Mouse (Mus musculus) CH12.LX (cell line): Measurements from ENCODE around the gene Cct2.

ENCODE experiments used
- CHD2 ChIP-seq: IDR thresholded peaks from 2 replicates; pipeline ENCODE4 v1.6.1; 2011; ENCODE audit warnings: low read length, improper control_type of control experiment
- CTCF ChIP-seq, 2 experiments: IDR thresholded peaks in 1 of 2; conservative IDR thresholded peaks in 1 of 2; 2 replicates each; pipeline ENCODE4 v1.5.1; 2011 to 2012; ENCODE audit warnings: low read depth in 2 of 2, low read length in 2 of 2, improper control_type of control experiment in 1 of 2, inconsistent platforms in 1 of 2, mild to moderate bottlenecking in 1 of 2, moderate library complexity in 1 of 2
- E2F4 ChIP-seq: IDR thresholded peaks from 2 replicates; pipeline ENCODE4 v1.6.1; 2011; ENCODE audit warnings: low read depth, low read length, improper control_type of control experiment; ENCODE audit not compliant: insufficient replicate concordance
- EP300 ChIP-seq: IDR thresholded peaks from 2 replicates; pipeline ENCODE4 v1.6.1; 2011; ENCODE audit warnings: low read length, improper control_type of control experiment
- JUN ChIP-seq: IDR thresholded peaks from 2 replicates; pipeline ENCODE4 v1.6.1; 2011; ENCODE audit warnings: low read depth, mild to moderate bottlenecking, low read length, improper control_type of control experiment, moderate library complexity; ENCODE audit not compliant: insufficient read depth
- KAT2A ChIP-seq: IDR thresholded peaks from 2 replicates; pipeline ENCODE4 v1.6.1; 2012; ENCODE audit warnings: low read length, improper control_type of control experiment, inconsistent platforms; ENCODE audit not compliant: insufficient replicate concordance
- POLR2A ChIP-seq: IDR thresholded peaks from 2 replicates; pipeline ENCODE4 v1.6.1; 2011; ENCODE audit warnings: low read depth, mild to moderate bottlenecking, improper control_type of control experiment, low read length
- POLR2AphosphoS2 ChIP-seq: IDR thresholded peaks from 2 replicates; pipeline ENCODE4 v1.6.1; 2011; ENCODE audit warnings: low read depth, low read length, improper control_type of control experiment
- TCF12 ChIP-seq: IDR thresholded peaks from 2 replicates; pipeline ENCODE4 v1.6.1; 2014; ENCODE audit warnings: low read depth, mild to moderate bottlenecking, inconsistent platforms, low read length, improper control_type of control experiment
- ZC3H11A ChIP-seq: IDR thresholded peaks from 2 replicates; pipeline ENCODE4 v1.6.1; 2012; ENCODE audit warnings: low read depth, mild to moderate bottlenecking, inconsistent platforms, low read length, improper control_type of control experiment
- ZKSCAN1 ChIP-seq: IDR thresholded peaks from 2 replicates; pipeline ENCODE4 v1.6.1; 2012; ENCODE audit warnings: low read depth, inconsistent platforms, low read length, improper control_type of control experiment, borderline replicate concordance
- ZNF384 ChIP-seq: IDR thresholded peaks from 2 replicates; pipeline ENCODE4 v1.6.1; 2012; ENCODE audit warnings: low read depth, low read length, improper control_type of control experiment, inconsistent platforms

- TF ChIP-seq JUN (no peak), CTCF (conservative IDR thresholded peaks at IDR 0.05 in 1 of 2, IDR thresholded peaks at IDR 0.05 in 1 of 2; ENCODE audit: low read depth in 2 of 2, low read length in 2 of 2) (no peak), KAT2A (no peak), ZC3H11A (no peak), POLR2A (no peak), E2F4 (no peak), ZNF384 (no peak), CHD2 (no peak), ZKSCAN1 (no peak), EP300 (no peak), TCF12 (no peak), POLR2AphosphoS2 (no peak)
These were observed 52.6 kb downstream of the Cct2 start for GRCm38 (mm10) chr10:117011047-117011446.
